In the genomic region with DNA sequence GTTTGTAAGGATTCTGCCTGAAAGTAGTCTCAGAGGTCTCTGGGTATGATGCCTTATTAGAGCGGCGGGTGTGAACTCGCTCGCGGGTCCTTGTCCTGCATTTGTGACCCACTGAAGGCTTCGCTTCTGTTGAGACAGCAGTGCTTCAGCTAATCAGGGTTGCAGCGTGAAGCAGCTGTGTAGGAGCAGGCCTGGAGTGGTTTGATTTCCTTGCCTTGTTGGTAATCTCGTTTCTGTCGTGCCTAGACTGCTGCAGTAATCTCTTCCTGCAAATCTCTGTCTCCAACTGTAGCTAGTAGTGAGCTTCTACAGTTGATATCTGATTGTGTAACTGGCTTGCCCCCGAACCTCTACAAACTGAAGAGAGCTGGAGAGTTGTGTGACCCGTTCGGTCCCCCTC, we compare ENCODE assay signal across 8 mouse cellular contexts. TPM values are rescaled to one million over a fixed set of nuclear protein-coding genes. Genes with fewer than 3 reads are reported as not detected.
DNase-seq lines count a peak whose midpoint lies in the region; ATAC-seq and TF ChIP-seq lines count a peak whose summit lies in the region.

No protein-coding gene starts in this region.

- H3ac ChIP-seq in myocyte (ENCODE audit: control insufficient read depth, insufficient read length): no peak overlapping the region

- peak overlapping the region; percentile 96 for H3K4me3 ChIP-seq in kidney, embryonic 16.5 days (ENCODE audit: low read length)
- peak overlapping the region; percentile 97 for H3K4me3 ChIP-seq in intestine, embryonic 16.5 days (ENCODE audit: low read length)
- H3K4me3 ChIP-seq in myocyte: peak overlapping the region; percentile 46

- no peak for TF ChIP-seq POLR2A in myocyte (IDR thresholded peaks at IDR 0.05; ENCODE audit: insufficient read length, low read depth)

- H3K36me3 ChIP-seq in kidney, embryonic 16.5 days (ENCODE audit: insufficient read depth, low read length): peaks cover 12% of the 10 kb centered on the region
- H3K36me3 ChIP-seq in intestine, embryonic 16.5 days (ENCODE audit: control insufficient read depth, insufficient read depth, low read length): 0 out of 2 replicates have a peak, but pooled peaks cover 3% of the 10 kb centered on the region
- H3K36me3 ChIP-seq in myocyte (ENCODE audit: control insufficient read depth, insufficient read depth): peaks cover 31% of the 10 kb centered on the region

- H3K79me2 ChIP-seq in myocyte (ENCODE audit: control insufficient read depth, insufficient read depth): peaks cover 42% of the 10 kb centered on the region

- H3K27ac ChIP-seq in kidney, embryonic 16.5 days (ENCODE audit: low read length): no peak overlapping the region
- H3K27ac ChIP-seq in intestine, embryonic 16.5 days (ENCODE audit: low read length): no peak overlapping the region

- ATAC-seq in kidney, embryonic 16.5 days (ENCODE audit: low FRiP score, low TSS enrichment): no peak
- ATAC-seq in intestine, embryonic 16.5 days: no peak

- no peaks in the 10 kb centered on the region for H3K9me3 ChIP-seq in kidney, embryonic 16.5 days (ENCODE audit: low read length)
- no peaks in the 10 kb centered on the region for H3K9me3 ChIP-seq in intestine, embryonic 16.5 days (ENCODE audit: control insufficient read depth, low read length)

- H3K27me3 ChIP-seq in kidney, embryonic 16.5 days (ENCODE audit: insufficient read depth, low read length): no peaks in the 10 kb centered on the region
- H3K27me3 ChIP-seq in intestine, embryonic 16.5 days (replicated peaks; ENCODE audit: control insufficient read depth, insufficient read depth, low read length): no peaks in the 10 kb centered on the region
- no peaks in the 10 kb centered on the region for H3K27me3 ChIP-seq in myocyte (ENCODE audit: control insufficient read depth, insufficient read depth, insufficient read length)

- 89% methylated on average over 12 of the region's 12 CpGs for WGBS in kidney, embryonic 16.5 days
- 76% methylated on average over 12 of the region's 12 CpGs for WGBS in intestine, embryonic 16.5 days

- no peak overlapping the region; the same call in 1 of the 2 replicates for H3K9ac ChIP-seq in kidney, embryonic 16.5 days (replicated peaks; ENCODE audit: low read length)
- peak overlapping the region; percentile 92; the same call in 1 of the 2 replicates for H3K9ac ChIP-seq in intestine, embryonic 16.5 days (ENCODE audit: low read depth, low read length)

- H3K4me2 ChIP-seq in kidney, embryonic 16.5 days (replicated peaks; ENCODE audit: low read depth, low read length): peak overlapping the region; percentile 67
- H3K4me2 ChIP-seq in intestine, embryonic 16.5 days (ENCODE audit: low read depth, low read length): peak overlapping the region; percentile 86
- H3K4me2 ChIP-seq in myocyte (ENCODE audit: low read depth): peak overlapping the region; percentile 69

- peaks cover 29% of the 10 kb centered on the region for H3K4me1 ChIP-seq in kidney, embryonic 16.5 days (ENCODE audit: insufficient read depth, low read length)
- peaks cover 28% of the 10 kb centered on the region for H3K4me1 ChIP-seq in intestine, embryonic 16.5 days (ENCODE audit: control insufficient read depth, insufficient read depth, low read length)

- DNase-seq in kidney, postnatal 10 days: no peak
- peak; percentile 66 for DNase-seq in c-Kit-positive CD71-positive TER-119-negative erythroid progenitor cells, embryonic 14.5 days (ENCODE audit: low read depth)
- no peak for DNase-seq in right cerebral cortex, adult 2 months (ENCODE audit: low spot score in 2 of 2)
- DNase-seq in urinary bladder, adult 18-20 months (ENCODE audit: low spot score in 2 of 2): no peak
- DNase-seq in ovary, postnatal 14 days (ENCODE audit: low spot score): no peak

TF ChIP-seq in myocyte, 11 proteins besides CTCF, POLR2A, EP300 and RAD21:
- no peak for TF ChIP-seq E2F4 (IDR thresholded peaks at IDR 0.05; ENCODE audit: insufficient read depth)
- TF ChIP-seq USF1 (IDR thresholded peaks at IDR 0.05; ENCODE audit: low read depth): no peak
- no peak for TF ChIP-seq POLR2AphosphoS2 (IDR thresholded peaks at IDR 0.05; ENCODE audit: insufficient read length, low read depth)
- TF ChIP-seq TCF3 (IDR thresholded peaks at IDR 0.05; ENCODE audit: insufficient read length, low read depth): no peak
- TF ChIP-seq TCF12 (IDR thresholded peaks at IDR 0.05; ENCODE audit: insufficient read depth, poor library complexity, severe bottlenecking): no peak
- no peak for TF ChIP-seq MYOD1 (IDR thresholded peaks at IDR 0.05; ENCODE audit: control insufficient read depth in 1 of 3, insufficient read length in 2 of 3, low read depth in 2 of 3)
- no peak for TF ChIP-seq MAX (IDR thresholded peaks at IDR 0.05; ENCODE audit: low read depth)
- no peak for TF ChIP-seq CEBPB (IDR thresholded peaks at IDR 0.05; ENCODE audit: insufficient read depth, poor library complexity, severe bottlenecking)

RNA-seq across cellular contexts. Expression of a gene that starts 1.6 kb away (rescaled TPM):
- 46.0 and 51.9 TPM in 2 replicates for polyA plus RNA-seq in kidney, embryonic 16.5 days (2015; fragmentation: Nextera tagmentation; extraction: Ambion mirVana)
- polyA plus RNA-seq in intestine, embryonic 16.5 days (2015; fragmentation: Nextera tagmentation; extraction: Ambion mirVana): 38.5 and 42.0 TPM in 2 replicates
- polyA plus RNA-seq in myocyte (2012; fragmentation: generic; extraction: Trizol): 18.7 TPM

RNA-seq across cellular contexts. Expression of a gene that starts 16.8 kb away (rescaled TPM):
- 53.5 and 56.2 TPM in 2 replicates for polyA plus RNA-seq in kidney, embryonic 16.5 days (2015; fragmentation: Nextera tagmentation; extraction: Ambion mirVana)
- 47.2 and 51.7 TPM in 2 replicates for polyA plus RNA-seq in intestine, embryonic 16.5 days (2015; fragmentation: Nextera tagmentation; extraction: Ambion mirVana)
- 25.9 TPM for polyA plus RNA-seq in myocyte (2012; fragmentation: generic; extraction: Trizol)

RNA-seq across cellular contexts. Expression of a gene that starts 48.3 kb away (rescaled TPM):
- 1.4 and 1.7 TPM in 2 replicates for polyA plus RNA-seq in kidney, embryonic 16.5 days (2015; fragmentation: Nextera tagmentation; extraction: Ambion mirVana)
- polyA plus RNA-seq in intestine, embryonic 16.5 days (2015; fragmentation: Nextera tagmentation; extraction: Ambion mirVana): 1.2 and 1.4 TPM in 2 replicates
- polyA plus RNA-seq in myocyte (2012; fragmentation: generic; extraction: Trizol): 0.73 TPM

Comparison
In these comparisons a context has a peak if more than half of its experiments do, and no peak if none do; other contexts are left out.
1. H3K4me3 ChIP-seq: peak in every context shown above with its lines; median percentile 97 in intestine, embryonic 16.5 days; 96 in kidney, embryonic 16.5 days; 46 in myocyte.